Mouse (Mus musculus) G1E (cell line): ENCODE results near the gene Iqschfp. TPM values are rescaled to one million over a fixed set of nuclear protein-coding genes. Genes with fewer than 3 reads are reported as not detected.

Experiments
- ATAC-seq: 2 replicates; pipeline ENCODE4 v1.8.0; 2016; ENCODE audit warnings: mild to moderate bottlenecking; ENCODE audit not compliant: insufficient number of reproducible peaks, poor library complexity, low FRiP score, severe bottlenecking; ENCODE audit errors: extremely low read depth
- DNase-seq: peaks from one replicate; pipeline ENCODE4 v3.0.0; 2012; ENCODE audit warnings: low spot score
- H3K27me3 ChIP-seq: 2 replicates; pipeline ENCODE4 v1.6.1; 2012; ENCODE audit warnings: mild to moderate bottlenecking, low read length, inconsistent platforms; ENCODE audit not compliant: insufficient read depth
- H3K36me3 ChIP-seq: replicated peaks from 2 replicates; pipeline ENCODE3; 2012; ENCODE audit warnings: mild to moderate bottlenecking, inconsistent platforms
- H3K4me1 ChIP-seq: 2 replicates; pipeline ENCODE4 v1.6.1; 2012; ENCODE audit warnings: low read depth, low read length, inconsistent platforms, mixed read lengths; ENCODE audit not compliant: insufficient read depth
- H3K4me3 ChIP-seq: 2 replicates; pipeline ENCODE4 v1.5.1; 2012; ENCODE audit warnings: low read depth, mild to moderate bottlenecking, inconsistent platforms, low read length, moderate library complexity, mixed read lengths
- H3K9me3 ChIP-seq: replicated peaks from 2 replicates; pipeline ENCODE4 v1.6.1; 2012; ENCODE audit warnings: inconsistent platforms
- CTCF ChIP-seq: IDR thresholded peaks from 2 replicates; pipeline ENCODE4 v1.5.1; 2012; ENCODE audit warnings: low read depth, low read length, inconsistent platforms, mixed read lengths
- GATA1 ChIP-seq: IDR thresholded peaks from 2 replicates; pipeline ENCODE4 v1.6.1; 2012; ENCODE audit warnings: borderline replicate concordance, low read length, inconsistent platforms, mixed read lengths
- GATA2 ChIP-seq: IDR thresholded peaks from 2 replicates; pipeline ENCODE4 v1.6.1; 2012; ENCODE audit warnings: low read depth, low read length, inconsistent platforms, borderline replicate concordance
- POLR2AphosphoS5 ChIP-seq: IDR thresholded peaks from 2 replicates; pipeline ENCODE4 v1.6.1; 2012; ENCODE audit warnings: low read depth, low read length, inconsistent platforms; ENCODE audit not compliant: insufficient replicate concordance
- TAL1 ChIP-seq: conservative IDR thresholded peaks from 2 replicates; pipeline ENCODE4 v1.6.1; 2012; ENCODE audit warnings: low read depth, low read length, inconsistent platforms, mixed read lengths
- polyA plus RNA-seq: library from polyadenylated mRNA; stranded (reverse); fragments of >175 nt; gene quantifications from 2 replicates; pipeline ENCODE4 v1.2.3, GENCODE M21; 2012
- total RNA-seq, 2 experiments: library from RNA; stranded (forward) in 1 of 2; stranded (reverse) in 1 of 2; fragments of 200-1000 nt in 1 of 2; fragments of >200 nt in 1 of 2; fragmentation: Nextera tagmentation in 1 of 2; gene quantifications; 2 replicates each; pipeline ENCODE4 v1.2.3; 2014 to 2017

The Iqschfp gene
- total and polyA plus RNA-seq, 3 experiments, result not detected

DNA sequence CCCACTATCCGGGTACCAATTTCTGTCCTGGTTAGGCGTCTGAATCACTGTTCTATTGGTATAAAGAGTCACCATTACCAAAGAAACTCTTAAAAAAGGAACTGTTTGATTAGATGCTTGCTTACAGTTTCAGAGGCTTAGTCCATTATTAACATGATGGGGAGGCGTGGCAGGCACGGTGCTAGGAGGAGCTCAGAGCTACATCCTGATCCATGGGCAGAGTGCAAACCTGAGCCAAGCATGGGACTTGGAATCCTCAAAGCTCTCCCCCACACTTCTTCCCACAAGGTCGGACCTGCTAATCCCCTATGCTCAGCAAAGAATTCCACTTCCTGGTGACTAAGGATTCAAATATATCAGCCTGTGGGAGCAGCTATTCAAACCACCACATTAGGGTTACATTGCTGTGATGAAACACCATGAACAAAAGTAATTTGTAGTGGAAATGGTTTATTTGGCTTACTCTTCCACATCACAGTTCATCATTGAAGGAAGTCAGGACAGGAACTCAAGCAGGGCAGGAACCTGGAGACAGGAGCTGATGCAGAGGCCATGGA, 777.5 kb downstream of the Iqschfp start:
- TF ChIP-seq POLR2AphosphoS5, result no peak
- no peak for TF ChIP-seq TAL1
- no peak for TF ChIP-seq GATA1
- no peak for TF ChIP-seq GATA2
- TF ChIP-seq CTCF, result no peak
- no peak overlapping the region for H3K4me3 ChIP-seq
- no peaks in the 10 kb centered on the region for H3K27me3 ChIP-seq
- DNase-seq, result no peak
- H3K9me3 ChIP-seq, result no peaks in the 10 kb centered on the region
- ATAC-seq, result no peak
- no peaks in the 10 kb centered on the region for H3K36me3 ChIP-seq
- H3K4me1 ChIP-seq, result no peaks in the 10 kb centered on the region

DNA sequence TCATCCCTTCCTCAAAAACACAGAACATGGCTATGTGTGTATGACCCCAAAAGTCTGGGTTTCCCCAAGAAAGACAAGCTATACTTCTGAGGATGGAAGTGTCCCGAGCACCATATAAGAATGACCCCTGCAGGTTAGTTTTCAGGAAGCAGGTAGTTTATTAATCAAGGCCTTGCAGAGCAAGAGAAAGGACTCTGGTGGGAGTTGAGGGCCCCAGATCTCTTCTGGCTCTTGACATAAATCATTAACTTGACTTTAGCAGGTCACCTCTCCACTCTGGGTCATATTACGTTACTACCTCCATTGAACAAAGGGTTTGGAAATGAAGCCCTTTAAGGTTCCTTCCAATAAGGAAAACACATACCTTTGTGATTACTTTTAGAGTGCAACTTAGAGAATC, 782.7 kb downstream of the Iqschfp start:
- H3K4me1 ChIP-seq, result no peaks in the 10 kb centered on the region
- H3K36me3 ChIP-seq, result no peaks in the 10 kb centered on the region
- no peak overlapping the region for H3K4me3 ChIP-seq
- TF ChIP-seq GATA2 (no peak), POLR2AphosphoS5 (no peak), CTCF (no peak), TAL1 (no peak), GATA1 (no peak)
- ATAC-seq, result no peak
- H3K9me3 ChIP-seq, result peaks cover 7% of the 10 kb centered on the region
- no peak for DNase-seq
- no peaks in the 10 kb centered on the region for H3K27me3 ChIP-seq

DNA sequence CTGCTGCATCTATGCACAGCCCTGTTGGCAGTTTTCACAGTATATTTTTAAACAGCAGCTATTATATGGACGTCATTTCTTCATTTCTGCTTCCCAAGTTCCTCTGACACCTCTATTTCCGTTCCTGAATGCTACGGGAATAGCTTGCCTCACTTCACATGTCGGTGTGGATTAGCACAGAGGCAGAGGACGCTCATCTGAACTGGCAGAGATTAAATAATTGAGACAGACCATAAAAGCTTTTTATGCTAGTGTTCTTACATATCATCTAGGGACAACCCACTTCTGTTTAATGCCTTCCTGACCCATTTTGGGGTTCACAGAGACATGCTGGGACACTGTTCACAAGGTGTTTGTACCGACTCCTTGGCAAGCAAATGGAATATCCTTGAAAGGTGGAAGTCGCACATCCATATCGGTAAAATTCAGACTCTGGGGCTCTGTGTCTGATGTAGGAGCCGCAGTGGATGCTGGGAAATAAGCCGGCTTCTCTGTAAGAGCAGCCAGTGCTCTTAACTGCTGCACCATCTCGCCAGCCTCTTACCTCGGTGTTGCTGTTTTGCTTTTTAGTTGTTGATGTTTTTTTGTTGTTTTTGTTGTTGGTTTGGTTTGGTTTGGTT, 783.3 kb downstream of the Iqschfp start:
- no peak for TF ChIP-seq GATA2
- TF ChIP-seq POLR2AphosphoS5, result no peak
- no peak for TF ChIP-seq GATA1
- TF ChIP-seq TAL1, result no peak
- TF ChIP-seq CTCF, result no peak
- DNase-seq (no peak), ATAC-seq (no peak)
- no peaks in the 10 kb centered on the region for H3K36me3 ChIP-seq
- H3K4me1 ChIP-seq, result no peaks in the 10 kb centered on the region
- peaks cover 7% of the 10 kb centered on the region for H3K9me3 ChIP-seq
- H3K27me3 ChIP-seq, result no peaks in the 10 kb centered on the region
- no peak overlapping the region for H3K4me3 ChIP-seq

Other genes starting within 250 kb of the Iqschfp start
- gene Iqcj, start within 50 bp of the Iqschfp start, total RNA-seq (2014; fragmentation: Nextera tagmentation), result not detected in 2 replicates
- 0.16 TPM in 1 of 2 replicates, not detected in the other for gene Iqcj, start within 50 bp of the Iqschfp start, total RNA-seq (2017)
- gene Iqcj, start within 50 bp of the Iqschfp start, polyA plus RNA-seq, result not detected in 2 replicates
- not detected in 2 replicates for gene Schip1, start 172.6 kb downstream of the Iqschfp start, total RNA-seq (2014; fragmentation: Nextera tagmentation)
- 0.12 and 0.16 TPM in 2 replicates for gene Schip1, start 172.6 kb downstream of the Iqschfp start, total RNA-seq (2017)
- gene Schip1, start 172.6 kb downstream of the Iqschfp start, polyA plus RNA-seq, result not detected in 2 replicates